8 mouse cellular contexts compared by ENCODE assay signal in genomic region chr1:134235391-134235921, GRCm38 (mm10). TPM values are rescaled to one million over a fixed set of nuclear protein-coding genes. Genes with fewer than 3 reads are reported as not detected.
DNase-seq lines count a peak whose midpoint lies in the region; ATAC-seq and TF ChIP-seq lines count a peak whose summit lies in the region.

Gene Adora1, minus strand, starts transcription at chr1:134235431.

- H3K4me2 ChIP-seq in heart, embryonic 14.5 days (ENCODE audit: low read length): peak within 1 kb of the TSS; percentile 93
- H3K4me2 ChIP-seq in stomach, embryonic 14.5 days (replicated peaks; ENCODE audit: low read depth, low read length): peak within 1 kb of the TSS; percentile 95

- H3K27me3 ChIP-seq in heart, embryonic 14.5 days (ENCODE audit: control insufficient read depth, insufficient read depth, low read length): peaks cover 26% of the 10 kb centered on the region
- peaks cover 31% of the 10 kb centered on the region for H3K27me3 ChIP-seq in stomach, embryonic 14.5 days (ENCODE audit: control insufficient read depth, insufficient read depth, low read length)

- intact Hi-C loops in left cerebral cortex, postnatal 4 days (cut with DNase I): no loop called here

- peak within 1 kb of the TSS; percentile 70 for H3K9ac ChIP-seq in heart, embryonic 14.5 days (ENCODE audit: low read length)
- H3K9ac ChIP-seq in stomach, embryonic 14.5 days (replicated peaks; ENCODE audit: low read depth, low read length): 0 out of 2 replicates have a peak within 1 kb of the TSS, but pooled peaks have one; percentile 28

- no peak for TF ChIP-seq CTCF in layer of hippocampus, adult 2 months (conservative IDR thresholded peaks at IDR 0.05)

- no peak for ATAC-seq in heart, embryonic 14.5 days (ENCODE audit: insufficient number of reproducible peaks, insufficient read depth, low FRiP score, low read depth)
- ATAC-seq in stomach, embryonic 14.5 days (ENCODE audit: insufficient number of reproducible peaks, insufficient read depth, low FRiP score, low read depth): 0 out of 2 replicates have a peak, but pooled peaks have one; percentile 33
- ATAC-seq in megakaryocyte-erythroid progenitor cell, adult 5-6 weeks (replicated peaks; ENCODE audit: low FRiP score, low TSS enrichment, poor library complexity, severe bottlenecking): no peak
- no peak for ATAC-seq in megakaryocyte, adult 5-6 weeks (ENCODE audit: poor library complexity, severe bottlenecking)

- no peak for DNase-seq in layer of hippocampus, adult 2 months (ENCODE audit: low spot score in 2 of 2)
- DNase-seq in layer of hippocampus, adult 11-12 months (ENCODE audit: low spot score): no peak
- no peak for DNase-seq in adrenal gland, postnatal 4 days (ENCODE audit: low spot score in 2 of 2)
- DNase-seq in left cerebral cortex, postnatal 4 days: no peak

- peak within 1 kb of the TSS; percentile 96 for H3K27ac ChIP-seq in layer of hippocampus, adult 2 months
- peak within 1 kb of the TSS; percentile 47 to 80; a peak in 3 of 4 replicates for H3K27ac ChIP-seq in heart, embryonic 14.5 days (replicated peaks in 1 of 2; ENCODE audit: control insufficient read depth in 1 of 2, insufficient read depth in 1 of 2, low read depth in 2 of 2, low read length in 2 of 2)
- H3K27ac ChIP-seq in stomach, embryonic 14.5 days (ENCODE audit: low read length): no peak within 1 kb of the TSS

- H3K4me3 ChIP-seq in layer of hippocampus, adult 2 months: peak within 1 kb of the TSS; percentile 66
- H3K4me3 ChIP-seq in heart, embryonic 14.5 days (ENCODE audit: control insufficient read depth in 1 of 2, insufficient read depth in 1 of 2, low read depth in 1 of 2, low read length in 2 of 2): peak within 1 kb of the TSS; percentile 41 to 44
- H3K4me3 ChIP-seq in stomach, embryonic 14.5 days (ENCODE audit: low read depth, low read length): peak within 1 kb of the TSS; percentile 47

- H3K4me1 ChIP-seq in heart, embryonic 14.5 days (ENCODE audit: control insufficient read depth in 2 of 2, insufficient read depth in 2 of 2, low read length in 2 of 2): peaks cover 43% of the 10 kb centered on the region in 2 experiments
- H3K4me1 ChIP-seq in stomach, embryonic 14.5 days (ENCODE audit: control insufficient read depth, insufficient read depth, low read length): peaks cover 8% of the 10 kb centered on the region; the same call in 1 of the 2 replicates

- H3K9me3 ChIP-seq in heart, embryonic 14.5 days (ENCODE audit: control insufficient read depth, low read length): no peaks in the 10 kb centered on the region
- no peaks in the 10 kb centered on the region for H3K9me3 ChIP-seq in stomach, embryonic 14.5 days (ENCODE audit: control insufficient read depth, low read depth, low read length)

- no peaks in the 10 kb centered on the region for H3K36me3 ChIP-seq in heart, embryonic 14.5 days (ENCODE audit: control insufficient read depth, insufficient read depth, low read length)
- no peaks in the 10 kb centered on the region for H3K36me3 ChIP-seq in stomach, embryonic 14.5 days (ENCODE audit: control insufficient read depth, insufficient read depth, low read length)

- WGBS in heart, embryonic 14.5 days: 1% methylated on average over 36 of the region's 37 CpGs
- WGBS in stomach, embryonic 14.5 days: 1% methylated on average over 26 of the region's 37 CpGs

RNA-seq across cellular contexts. Expression of gene Adora1, which starts in this region (rescaled TPM):
- total RNA-seq in layer of hippocampus, adult 2 months (2021): 100 to 1,000 TPM; 202 to 221 TPM
- 100 to 1,000 TPM in 1 of 2 experiments, 10 to 100 TPM in 1; 88.6 to 106 TPM for total RNA-seq in adrenal gland, postnatal 4 days (2021)
- 11.3 and 11.7 TPM in 2 replicates for polyA plus RNA-seq in heart, embryonic 14.5 days (2014; fragmentation: Nextera tagmentation; extraction: Ambion mirVana)
- total RNA-seq in left cerebral cortex, postnatal 4 days (2021): 10 to 100 TPM; 75.5 to 76.4 TPM
- polyA plus RNA-seq in stomach, embryonic 14.5 days (2014; fragmentation: Nextera tagmentation; extraction: Ambion mirVana): 0.68 and 1.7 TPM in 2 replicates
- total RNA-seq in megakaryocyte-erythroid progenitor cell, adult 5-6 weeks (2014; fragmentation: Nextera tagmentation): not detected in 2 replicates
- not detected in 2 replicates for total RNA-seq in megakaryocyte-erythroid progenitor cell, adult 5-6 weeks (2017)
- not detected in 2 replicates for total RNA-seq in megakaryocyte, adult 5-6 weeks (2015)
- total RNA-seq in megakaryocyte, adult 5-6 weeks (2017): not detected in 2 replicates

Comparison
In these comparisons a context has a peak if more than half of its experiments do, and no peak if none do; other contexts are left out.
1. RNA of gene Adora1 (total RNA-seq): 202 to 221 TPM in layer of hippocampus, adult 2 months, 88.6 to 106 TPM in adrenal gland, postnatal 4 days and 75.5 to 76.4 TPM in left cerebral cortex, postnatal 4 days; not detected in megakaryocyte-erythroid progenitor cell, adult 5-6 weeks and not detected in megakaryocyte, adult 5-6 weeks; every median in the first group is over 10 times any median in the second.
2. Peak in every context shown above with its lines, with median percentiles within 50 percentile points of each other: H3K4me3 ChIP-seq.